Mouse (Mus musculus): ENCODE data around the gene Gng7.
"Not testable (repeated sequence)": the region's sequence is repeated elsewhere in the genome, so short reads cannot be mapped to it uniquely, and the experiment has no call there.

Gene Gng7

DNA sequence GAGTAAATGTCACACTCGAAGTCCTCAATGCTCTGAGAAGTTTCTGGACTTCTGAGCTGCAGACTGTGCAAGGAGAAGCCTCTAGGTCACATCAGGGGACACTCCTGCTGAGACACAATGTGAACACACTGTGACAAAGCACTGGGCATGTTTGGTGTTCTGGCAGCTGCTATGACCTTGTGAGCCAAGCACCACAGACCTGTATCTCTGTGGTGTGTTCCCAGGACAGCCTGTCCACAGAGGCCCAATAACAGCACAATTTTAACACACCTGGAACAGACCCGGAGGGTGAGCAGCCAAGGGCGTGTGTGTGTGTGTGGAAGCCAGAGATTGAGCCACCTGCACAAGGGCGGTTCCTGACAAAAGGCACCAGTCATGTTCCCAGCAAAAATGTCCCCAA, 20.1 kb downstream of the Gng7 start:
- DNase-seq (ENCODE audit: low spot score): no peak

- DNase-seq (ENCODE audit: low spot score): no peak
Measured at GRCm38 (mm10) chr10:80993276-80993675, 21.5 kb downstream of the Gng7 start.

GRCm38 (mm10) chr10:80991945-80992344, 22.8 kb downstream of the Gng7 start:
- no peak for DNase-seq (ENCODE audit: low spot score)

DNA sequence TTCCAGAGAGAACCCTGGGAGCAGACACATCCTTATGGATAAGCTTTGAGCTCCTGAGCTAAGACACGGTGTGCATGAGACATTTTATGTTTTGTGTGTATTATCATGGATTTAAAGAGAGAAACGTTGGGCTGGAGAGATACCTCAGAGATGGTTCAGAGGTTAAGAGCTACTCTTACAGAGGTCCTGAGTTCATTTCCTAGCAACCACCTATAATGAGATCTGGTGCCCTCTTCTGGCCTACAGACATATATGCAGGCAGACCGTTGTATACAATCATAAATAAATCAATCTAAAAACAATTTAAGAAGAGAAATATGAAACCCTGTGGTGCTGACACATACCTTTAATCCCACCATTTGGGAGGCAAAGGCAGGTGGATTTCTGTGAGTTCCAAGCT, 23.7 kb downstream of the Gng7 start:
- DNase-seq (ENCODE audit: low spot score): no peak

DNA sequence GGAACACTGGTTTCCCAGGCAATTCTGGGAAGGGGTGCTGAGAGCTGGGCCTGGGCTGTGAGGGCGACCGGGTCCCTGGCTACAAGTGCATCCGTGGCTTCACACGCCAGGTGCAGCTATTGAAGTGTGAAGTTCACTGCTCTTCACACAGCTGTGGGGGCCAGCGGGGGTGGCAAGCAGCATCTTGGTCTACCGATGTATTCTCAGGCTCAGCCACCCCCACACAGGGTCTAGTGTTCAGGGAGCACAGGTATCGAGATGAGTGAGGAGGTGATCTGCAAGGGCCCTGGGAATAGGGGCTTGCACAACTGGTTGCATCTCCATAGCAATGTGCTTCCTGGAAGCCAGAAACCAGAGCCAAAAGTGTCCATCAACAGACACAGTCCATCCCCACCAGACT, 24.3 kb downstream of the Gng7 start:
- no peak for DNase-seq (ENCODE audit: low spot score)

DNA sequence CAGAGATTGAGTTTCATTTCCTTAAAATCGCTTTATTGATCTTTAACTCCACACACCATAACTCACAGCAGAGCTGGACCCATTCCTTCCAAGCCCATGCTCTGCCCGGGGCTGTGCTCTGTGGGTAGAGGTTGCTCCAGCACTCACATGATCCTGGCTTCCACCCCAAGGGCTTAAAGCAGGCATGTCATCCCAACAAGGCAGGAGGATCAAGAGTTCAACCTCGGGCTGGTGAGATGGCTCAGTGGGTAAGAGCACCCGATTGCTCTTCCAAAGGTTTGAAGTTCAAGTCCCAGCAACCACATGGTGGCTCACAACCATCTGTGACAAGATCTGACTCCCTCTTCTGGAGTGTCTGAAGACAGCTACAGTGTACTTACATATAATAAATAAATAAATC, 24.9 kb downstream of the Gng7 start:
- DNase-seq (ENCODE audit: low spot score): not testable (repeated sequence)

DNA sequence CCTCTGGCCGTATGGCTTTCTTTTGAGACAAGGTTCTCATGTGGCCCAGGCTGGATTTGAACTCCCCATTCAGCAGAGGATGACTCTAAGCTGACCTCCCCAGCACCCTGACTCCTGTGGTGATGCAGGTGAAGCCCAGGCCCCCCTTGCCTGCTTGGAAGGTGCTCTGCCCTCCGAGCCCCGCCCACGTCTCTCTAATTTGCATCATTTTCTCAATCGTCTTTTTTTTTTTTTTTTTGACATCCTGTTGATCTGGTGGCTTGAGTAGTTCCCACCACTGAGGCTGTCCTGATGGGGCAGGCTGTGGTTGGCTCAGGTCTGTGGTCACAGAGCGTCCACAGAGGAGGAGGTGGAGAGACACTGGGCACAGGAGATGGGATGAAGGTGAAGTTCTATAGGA, 25.3 kb downstream of the Gng7 start:
- no peak for DNase-seq (ENCODE audit: low spot score)

DNA sequence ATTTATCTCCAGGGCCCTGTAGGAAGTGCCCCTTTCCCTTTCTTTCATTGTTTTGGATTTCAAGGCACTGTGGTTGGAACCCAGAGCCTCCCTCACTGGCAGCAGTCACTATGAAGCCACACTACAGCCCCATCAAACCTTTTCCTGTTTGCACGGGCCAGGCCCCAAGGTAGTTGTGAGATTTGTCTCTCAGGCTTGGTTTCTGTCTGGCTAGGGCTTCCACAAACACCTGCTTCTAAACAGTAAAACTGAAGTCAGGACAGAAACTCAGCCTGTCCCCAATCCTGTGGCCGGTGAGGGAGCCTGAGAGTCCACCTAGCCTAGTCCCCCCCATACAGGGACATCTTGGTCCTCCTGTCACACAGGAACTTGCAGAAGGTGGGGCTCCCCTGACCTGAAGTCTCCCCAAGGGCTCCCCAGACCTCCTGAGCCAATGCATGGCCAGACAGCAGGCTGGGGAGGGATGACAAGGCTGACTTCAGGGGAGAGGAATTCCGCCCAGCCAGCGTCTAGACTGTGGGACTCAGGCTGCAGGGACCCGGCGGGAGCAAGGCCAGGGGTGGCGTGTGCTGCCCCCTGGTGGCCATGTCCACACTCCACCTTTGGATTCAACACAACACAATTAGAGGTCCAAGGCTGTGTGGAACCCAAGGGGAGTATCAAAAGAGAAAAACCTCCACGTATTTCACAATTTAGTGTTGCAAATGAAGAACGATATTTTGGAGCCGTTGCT, 26.9 kb downstream of the Gng7 start:
- DNase-seq (ENCODE audit: low spot score): peak; percentile 88

- DNase-seq (ENCODE audit: low spot score): no peak
Measured at GRCm38 (mm10) chr10:80986754-80987153, 28.0 kb downstream of the Gng7 start.

- DNase-seq (ENCODE audit: low spot score): no peak
Measured at GRCm38 (mm10) chr10:80985970-80986701, 28.6 kb downstream of the Gng7 start.

GRCm38 (mm10) chr10:80985241-80985969, 29.3 kb downstream of the Gng7 start:
- peak; percentile 77 for DNase-seq (ENCODE audit: low spot score)

DNA sequence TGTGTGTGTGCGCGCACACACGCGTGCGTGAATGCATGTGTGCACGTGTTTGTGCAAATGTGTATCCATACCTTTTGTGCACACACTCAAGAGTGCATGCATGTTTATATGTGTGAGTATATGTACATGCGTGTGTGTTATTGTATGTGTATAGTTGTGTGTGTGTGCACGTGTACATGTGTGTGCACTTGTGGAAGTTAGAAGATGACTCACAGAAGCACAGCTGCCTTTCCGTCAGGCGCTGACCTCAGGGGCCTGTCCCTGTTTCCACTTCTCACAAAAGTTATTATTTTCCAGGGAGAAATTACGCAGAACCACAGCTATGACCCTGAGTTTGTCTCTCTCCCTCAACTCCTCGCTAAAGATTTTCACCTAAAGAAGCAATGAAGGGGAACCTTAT, 30.5 kb downstream of the Gng7 start:
- no peak for DNase-seq (ENCODE audit: low spot score)

DNA sequence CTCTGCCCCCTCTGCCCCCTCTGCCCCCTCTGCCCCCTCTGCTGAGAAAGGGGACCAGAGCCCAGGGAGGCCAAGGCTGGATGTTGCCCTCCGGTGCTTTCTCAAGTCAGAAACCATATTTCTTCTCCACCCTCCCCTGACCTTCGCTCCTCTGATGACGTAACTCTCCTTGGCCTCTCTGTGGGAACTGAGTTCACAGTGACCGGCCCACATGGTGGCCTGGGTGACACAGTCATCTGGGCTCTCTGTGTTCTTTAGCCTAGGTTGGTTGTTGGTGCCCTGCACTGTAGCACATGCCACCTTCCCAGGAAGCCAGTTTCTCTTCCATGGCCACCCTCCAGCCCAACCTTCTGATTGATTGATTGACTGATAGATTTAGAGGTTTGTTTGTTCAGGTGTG, 32.4 kb downstream of the Gng7 start:
- DNase-seq (ENCODE audit: low spot score): no peak

DNA sequence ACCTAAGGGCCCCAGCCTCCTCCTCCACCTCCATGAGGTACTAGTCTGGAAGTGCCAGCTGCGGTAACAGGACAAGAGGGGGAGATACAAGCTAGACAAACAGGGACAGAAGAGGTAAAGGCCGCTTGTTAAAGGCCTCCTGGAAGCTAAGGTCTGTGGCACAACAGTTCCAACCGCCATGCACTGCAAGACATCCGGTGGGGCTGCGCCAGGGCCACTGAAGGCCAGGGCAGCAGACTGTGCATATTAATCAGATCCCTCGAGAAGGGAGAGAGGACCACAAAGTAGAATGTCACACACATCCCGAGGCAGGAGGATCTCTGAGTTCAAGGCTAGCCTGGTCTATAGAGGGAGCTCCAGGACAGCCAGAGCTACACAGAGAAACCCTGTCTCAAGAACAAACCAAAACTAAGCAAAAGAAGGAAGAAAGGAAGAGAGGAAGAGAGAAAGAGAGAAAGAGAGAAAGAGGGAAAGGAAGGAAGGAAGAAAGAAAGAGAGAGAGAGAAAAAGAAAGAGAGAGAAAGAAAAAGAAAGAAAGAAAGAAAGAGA, 33.1 kb downstream of the Gng7 start:
- no peak for DNase-seq (ENCODE audit: low spot score)

- DNase-seq (ENCODE audit: low spot score): no peak
Measured at GRCm38 (mm10) chr10:80975478-80975877, 39.3 kb downstream of the Gng7 start.

GRCm38 (mm10) chr10:80973722-80974121, 41.0 kb downstream of the Gng7 start:
- no peak for DNase-seq (ENCODE audit: low spot score)

- DNase-seq (ENCODE audit: low spot score): no peak
Measured at GRCm38 (mm10) chr10:80972071-80972987, 42.4 kb downstream of the Gng7 start.

- no peak for DNase-seq (ENCODE audit: low spot score)
Measured at GRCm38 (mm10) chr10:80971533-80971932, 43.2 kb downstream of the Gng7 start.

- no peak for DNase-seq (ENCODE audit: low spot score)
Measured at GRCm38 (mm10) chr10:80970159-80970558, 44.6 kb downstream of the Gng7 start.

DNA sequence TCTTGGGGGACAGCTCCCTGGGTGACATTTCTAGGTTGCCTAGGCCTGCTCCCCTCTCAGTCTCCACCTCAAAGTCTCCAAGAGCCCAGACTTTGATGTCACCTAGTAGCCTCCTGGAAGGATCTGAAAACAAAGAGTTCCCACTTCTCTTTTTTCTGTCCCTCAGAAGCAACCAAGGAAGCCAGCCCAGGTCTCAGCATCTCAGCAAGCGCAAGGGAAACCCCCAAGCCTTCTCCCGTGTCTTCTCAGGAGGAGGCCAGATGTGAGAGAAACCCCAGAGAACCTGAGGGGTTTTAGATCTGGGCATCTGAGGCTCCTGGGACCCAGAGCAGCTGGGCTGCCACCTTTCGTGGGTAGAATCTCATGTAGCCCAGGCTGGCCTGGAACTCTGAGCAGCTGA, 45.4 kb downstream of the Gng7 start:
- DNase-seq (ENCODE audit: low spot score): no peak

DNA sequence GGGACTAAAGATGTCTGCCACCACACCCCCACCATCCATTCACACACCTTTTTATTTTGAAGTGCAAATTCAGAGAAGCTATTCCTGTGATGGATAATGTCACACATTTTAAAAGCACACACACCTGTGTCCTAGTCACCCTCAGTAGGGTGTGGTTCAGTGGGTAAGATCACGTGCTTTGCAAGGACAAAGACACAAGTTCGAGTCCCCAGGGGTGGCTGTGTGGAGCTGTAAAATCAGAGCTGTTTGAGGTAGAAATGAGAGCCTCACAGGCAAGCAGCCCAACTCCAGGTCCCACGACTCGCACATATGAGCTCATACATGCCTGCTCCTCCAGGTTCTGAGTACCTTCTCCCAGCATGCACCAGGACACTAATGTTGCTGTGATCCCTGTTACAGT, 46.6 kb downstream of the Gng7 start:
- DNase-seq (ENCODE audit: low spot score): no peak

Data from lung, postnatal 25 days (tissue).